Mouse (Mus musculus): ENCODE measurements around the gene Iqck.

DNA sequence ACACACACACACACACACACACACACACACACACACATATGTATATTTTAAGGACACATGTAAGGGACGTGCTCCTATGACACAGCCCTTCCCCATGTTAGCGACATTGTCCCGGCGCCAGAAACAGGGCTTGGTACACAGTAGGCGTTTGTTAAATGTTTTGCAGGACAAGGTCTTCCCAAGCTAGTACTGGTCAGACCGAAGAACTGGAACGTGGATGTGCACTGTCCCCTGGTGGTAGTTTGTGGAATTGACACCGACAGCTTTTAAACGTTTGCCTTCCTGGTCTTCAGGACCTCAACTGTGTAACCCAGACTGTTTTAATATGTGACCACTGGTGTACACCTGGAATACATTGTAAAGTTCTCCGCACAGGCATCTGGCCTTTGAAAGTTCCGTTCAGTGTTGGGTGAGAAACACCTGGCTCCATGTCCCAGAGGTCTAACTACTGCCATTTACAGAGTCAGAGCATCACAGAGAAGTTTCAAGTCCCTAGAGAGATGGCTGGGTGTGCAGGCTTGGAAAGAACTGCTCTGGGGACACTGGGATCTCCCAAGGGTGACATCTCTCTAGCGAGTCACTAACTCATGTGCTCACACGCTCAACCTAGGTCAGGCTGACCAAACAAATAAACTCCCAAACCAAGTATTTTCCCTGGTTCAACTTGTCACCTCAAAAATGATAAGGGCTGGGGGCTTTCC is 140.7 kb downstream of the Iqck start:
- TF ChIP-seq MAZ (IDR thresholded peaks at IDR 0.05; ENCODE audit: low read depth, low read length) (no peak), POLR2A (IDR thresholded peaks at IDR 0.05; ENCODE audit: low read depth, low read length) (no peak), JUND (conservative IDR thresholded peaks at IDR 0.05; ENCODE audit: low read depth, low read length) (no peak), PAX5 (IDR thresholded peaks at IDR 0.05; ENCODE audit: low read length) (no peak), CTCF (conservative IDR thresholded peaks at IDR 0.05 in 1 of 2, IDR thresholded peaks at IDR 0.05 in 1 of 2; ENCODE audit: low read depth in 2 of 2, low read length in 2 of 2) (peak; percentile 96 to 100), RAD21 (IDR thresholded peaks at IDR 0.05; ENCODE audit: low read depth, low read length) (peak; percentile 98), USF1 (IDR thresholded peaks at IDR 0.05; ENCODE audit: low read depth, low read length) (no peak)
